Mouse (Mus musculus): Measurements from ENCODE around the gene Olfm3.

- TF ChIP-seq CTCF (IDR thresholded peaks at IDR 0.05; ENCODE audit: borderline replicate concordance, control insufficient read depth, extremely low read depth, insufficient read depth, low read length, poor library complexity) (no peak), POLR2A (IDR thresholded peaks at IDR 0.05; ENCODE audit: control insufficient read depth, extremely low read depth, insufficient read depth, low read length, poor library complexity) (no peak)
Measured at GRCm38 (mm10) chr3:115081371-115081770, 177.5 kb downstream of the Olfm3 start.

Measured in thymus, adult 2 months (tissue).